Mouse (Mus musculus) heart, postnatal 25 days (tissue): ENCODE results near the gene Tacc3. TPM values are rescaled to one million over a fixed set of nuclear protein-coding genes. Genes with fewer than 3 reads are reported as not detected.

Source experiments
- DNase-seq: peaks from one replicate; pipeline ENCODE4 v3.0.0; 2022; ENCODE audit warnings: low spot score
- intact Hi-C: fragments of 180-260 bp; cut with DNase I; formaldehyde crosslinking; loops from one replicate; pipeline ENCODE4 v1.15.1; 2025
- total RNA-seq, 2 experiments: library from RNA; stranded (reverse); gene quantifications; 2 replicates each; pipeline ENCODE4 v1.2.3; 2021

Gene Tacc3
- total RNA-seq, 2 experiments from 2014 or later = 2.4 TPM

DNA sequence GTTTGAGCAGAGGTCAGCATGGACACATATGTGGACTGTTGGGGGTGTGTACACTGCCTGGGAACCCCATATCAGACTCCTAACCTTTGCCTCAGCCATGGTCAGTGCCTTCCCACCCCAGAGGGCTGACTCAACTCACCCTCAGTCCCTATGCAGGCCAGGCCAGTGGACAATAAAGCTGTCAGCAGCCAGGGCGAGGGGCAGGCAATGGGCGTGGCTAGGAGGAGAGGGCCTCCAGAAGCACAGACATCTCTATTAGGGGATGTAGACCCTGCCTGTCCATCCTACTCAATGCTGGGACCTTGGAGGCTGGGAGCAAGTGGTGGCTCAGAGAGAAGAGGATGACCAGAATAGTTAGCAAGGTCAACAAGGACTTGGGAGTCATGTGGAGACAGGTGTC, 57.3 kb downstream of the Tacc3 start:
- intact Hi-C loops = no loop called here
- DNase-seq = no peak

DNA sequence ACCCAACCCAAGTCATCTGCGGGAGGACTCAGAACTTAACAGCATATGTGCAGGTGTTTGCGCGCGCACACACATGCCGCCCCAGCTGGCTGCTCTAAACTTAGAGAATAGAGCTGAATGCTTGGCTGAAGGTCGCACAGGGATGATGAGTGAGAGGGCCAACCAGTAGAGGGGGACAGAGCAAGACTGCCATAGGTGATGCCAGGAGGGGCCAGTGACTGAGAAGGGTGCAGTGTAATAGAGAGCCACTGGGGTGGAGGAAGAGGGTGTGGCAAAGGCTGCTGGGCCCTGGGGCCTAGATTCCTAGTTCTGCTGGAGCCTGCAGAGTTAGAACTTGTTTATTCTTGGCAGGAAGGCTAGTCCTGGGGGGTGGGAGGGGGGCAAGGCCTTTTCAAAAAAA, 58.5 kb downstream of the Tacc3 start:
- no peak for DNase-seq
- intact Hi-C loops = no loop called here

DNA sequence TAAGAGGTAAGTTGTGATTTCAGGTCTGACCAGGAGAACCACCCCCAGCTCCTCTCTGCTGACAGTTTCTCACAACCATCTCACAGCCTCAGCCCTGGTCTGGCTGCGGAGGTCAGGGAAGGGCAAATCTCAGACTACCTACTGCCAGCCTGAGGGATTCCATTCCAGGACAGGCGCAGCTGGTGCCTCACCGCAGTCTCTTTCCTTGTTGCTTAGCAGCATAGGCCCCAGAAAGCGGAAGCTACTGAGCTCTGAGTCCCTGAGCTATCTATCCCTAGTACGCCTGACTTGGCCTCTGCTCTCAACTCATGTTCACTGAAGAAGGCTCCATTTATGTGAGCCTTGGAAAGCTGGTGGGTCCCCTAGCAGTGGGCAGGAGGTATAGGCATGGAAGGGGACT, 60.5 kb downstream of the Tacc3 start:
- no peak for DNase-seq
- intact Hi-C loops = no loop called here

DNA sequence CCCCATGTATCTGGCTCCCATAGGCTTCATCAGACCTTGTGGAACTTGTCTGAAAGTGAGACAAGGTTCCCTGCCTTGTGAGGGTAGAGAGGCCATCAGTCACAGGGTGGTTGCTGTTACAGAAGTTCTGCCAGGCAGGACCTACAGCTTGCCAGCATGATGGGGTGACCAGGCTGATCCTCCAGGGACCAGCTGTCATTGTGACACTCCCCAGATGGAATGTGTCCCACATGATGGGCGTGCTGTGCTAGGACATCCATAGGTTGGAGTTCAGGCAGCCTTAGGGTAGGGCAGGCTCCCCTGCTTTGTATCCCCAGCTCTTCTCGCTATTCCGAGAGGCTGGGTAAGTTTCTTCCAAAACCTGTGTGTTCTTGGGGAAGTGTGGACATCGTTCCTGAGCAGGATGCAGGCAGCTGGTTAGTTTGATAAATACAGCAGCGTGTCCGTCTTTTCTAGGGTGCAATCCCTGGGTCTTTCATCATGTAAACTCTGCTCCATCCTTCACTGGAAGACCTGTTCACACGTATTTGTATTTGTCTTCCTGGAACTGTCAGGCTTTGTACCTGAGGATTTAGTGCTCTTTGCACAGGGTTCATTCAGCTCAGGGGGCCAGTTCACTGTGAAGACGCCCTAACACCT, 63.0 kb downstream of the Tacc3 start:
- intact Hi-C loops = loop anchor here (2.0 kb wide), 1 partner anchor 26 kb away; no protein-coding TSS in a partner anchor
- no peak for DNase-seq

DNA sequence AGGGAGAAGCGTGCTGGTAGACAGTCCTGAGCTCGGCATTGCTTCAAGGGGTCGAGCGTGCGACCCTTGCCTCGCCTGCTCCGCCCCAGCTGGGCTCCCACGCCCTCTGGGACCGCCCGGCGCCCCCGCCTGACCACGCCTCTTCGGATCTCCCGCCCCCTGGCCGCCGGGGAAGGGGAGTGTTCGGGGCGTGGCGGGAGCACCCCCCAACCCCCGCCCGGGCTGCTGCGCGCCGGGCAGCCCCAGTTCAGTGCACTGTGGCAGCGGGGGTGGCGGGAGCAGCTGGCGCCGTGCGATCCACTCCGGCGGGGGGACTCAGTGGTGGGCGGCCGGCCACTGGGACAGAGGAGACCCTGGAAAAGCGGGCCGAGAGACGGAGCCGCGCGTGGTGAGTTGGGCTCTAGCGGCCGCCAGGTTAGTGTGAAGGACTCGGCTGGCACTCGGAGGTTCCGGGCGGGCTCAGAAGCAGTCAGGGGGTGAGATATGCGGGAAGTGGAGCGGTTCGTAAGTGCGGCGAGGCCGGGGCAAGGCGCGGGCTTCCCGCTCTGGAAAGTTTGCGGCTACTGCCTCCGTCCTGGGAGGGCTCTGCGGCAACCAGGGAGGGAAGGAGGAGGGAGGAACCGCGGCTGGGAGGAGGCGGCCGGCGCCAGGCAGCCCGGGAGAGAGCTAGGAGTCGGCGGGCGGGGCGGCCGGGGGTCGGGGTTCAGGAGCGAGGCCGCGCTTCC, 63.8 kb downstream of the Tacc3 start, which contains the start of gene Fgfr3:
TSS of gene Fgfr3 (plus strand) at position 134 of the 725 bp plus-strand sequence.
- intact Hi-C loops = loop anchor here (2.0 kb wide), 1 partner anchor 27 kb away; no protein-coding TSS in a partner anchor
- DNase-seq = peak; percentile 59

DNA sequence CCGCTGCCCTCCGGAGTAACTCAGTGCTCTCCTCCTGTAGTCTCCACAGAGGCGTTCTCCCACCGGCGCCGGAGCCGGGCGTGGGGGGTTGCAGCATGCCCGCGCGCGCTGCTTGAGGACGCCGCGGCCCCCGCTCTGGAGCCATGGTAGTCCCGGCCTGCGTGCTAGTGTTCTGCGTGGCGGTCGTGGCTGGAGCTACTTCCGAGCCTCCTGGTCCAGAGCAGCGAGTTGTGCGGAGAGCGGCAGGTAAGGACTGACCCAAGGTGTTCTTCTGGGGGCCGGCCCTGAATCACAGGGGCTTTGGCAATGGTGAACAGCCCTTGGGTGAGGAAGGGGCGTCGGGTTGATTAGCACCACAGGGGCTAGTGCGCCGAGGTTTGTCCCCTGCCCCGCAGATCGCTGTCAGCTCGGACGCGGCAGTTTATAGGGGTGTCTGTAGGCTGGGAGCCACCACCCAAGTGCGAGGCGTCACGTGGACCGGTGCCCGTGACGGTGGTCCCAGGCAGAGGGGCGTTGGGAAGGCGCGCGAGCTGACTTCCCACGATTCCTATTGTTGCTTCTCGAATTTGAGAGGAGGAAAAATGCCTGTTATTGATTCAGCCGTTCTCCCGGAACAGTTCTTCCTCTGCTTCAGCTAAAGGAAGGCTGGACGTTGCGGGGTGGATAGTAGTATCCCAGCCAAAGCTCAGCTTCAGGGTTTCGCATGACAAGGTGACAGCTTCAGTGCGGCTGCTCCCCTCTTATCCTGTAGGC, 64.5 kb downstream of the Tacc3 start:
- intact Hi-C loops = no loop called here
- no peak for DNase-seq

DNA sequence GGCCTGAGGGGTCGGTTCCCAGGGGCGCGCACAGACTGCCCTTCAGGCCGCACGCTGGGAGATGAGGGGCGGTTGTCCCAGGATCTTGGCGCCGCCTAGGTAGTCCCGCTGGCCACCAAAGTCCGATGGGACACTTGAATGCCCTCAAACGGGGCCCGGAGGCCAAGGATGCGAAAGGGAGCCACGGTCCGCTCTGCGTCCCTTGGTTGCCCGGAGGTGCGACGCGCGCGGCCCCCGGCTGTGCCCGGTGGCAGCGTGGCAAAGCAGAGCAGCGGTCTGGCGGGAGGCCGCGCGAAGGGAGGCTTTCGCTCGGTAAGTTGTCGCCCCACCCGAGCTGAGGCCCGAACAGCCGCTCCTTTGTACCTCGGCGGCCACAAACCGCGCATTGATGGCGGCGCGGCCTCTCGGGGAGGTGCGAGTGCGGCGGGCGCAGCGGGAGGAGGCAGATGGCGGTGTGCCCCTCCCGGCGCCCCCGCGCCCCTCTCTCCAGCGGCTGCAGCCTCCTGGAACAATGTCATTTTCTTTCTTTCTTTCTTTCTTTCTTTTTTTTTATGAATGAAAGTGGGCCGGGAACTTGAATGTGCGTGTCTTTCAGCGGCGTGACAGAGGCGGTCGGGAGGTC, 65.2 kb downstream of the Tacc3 start:
- DNase-seq = no peak
- intact Hi-C loops = no loop called here

DNA sequence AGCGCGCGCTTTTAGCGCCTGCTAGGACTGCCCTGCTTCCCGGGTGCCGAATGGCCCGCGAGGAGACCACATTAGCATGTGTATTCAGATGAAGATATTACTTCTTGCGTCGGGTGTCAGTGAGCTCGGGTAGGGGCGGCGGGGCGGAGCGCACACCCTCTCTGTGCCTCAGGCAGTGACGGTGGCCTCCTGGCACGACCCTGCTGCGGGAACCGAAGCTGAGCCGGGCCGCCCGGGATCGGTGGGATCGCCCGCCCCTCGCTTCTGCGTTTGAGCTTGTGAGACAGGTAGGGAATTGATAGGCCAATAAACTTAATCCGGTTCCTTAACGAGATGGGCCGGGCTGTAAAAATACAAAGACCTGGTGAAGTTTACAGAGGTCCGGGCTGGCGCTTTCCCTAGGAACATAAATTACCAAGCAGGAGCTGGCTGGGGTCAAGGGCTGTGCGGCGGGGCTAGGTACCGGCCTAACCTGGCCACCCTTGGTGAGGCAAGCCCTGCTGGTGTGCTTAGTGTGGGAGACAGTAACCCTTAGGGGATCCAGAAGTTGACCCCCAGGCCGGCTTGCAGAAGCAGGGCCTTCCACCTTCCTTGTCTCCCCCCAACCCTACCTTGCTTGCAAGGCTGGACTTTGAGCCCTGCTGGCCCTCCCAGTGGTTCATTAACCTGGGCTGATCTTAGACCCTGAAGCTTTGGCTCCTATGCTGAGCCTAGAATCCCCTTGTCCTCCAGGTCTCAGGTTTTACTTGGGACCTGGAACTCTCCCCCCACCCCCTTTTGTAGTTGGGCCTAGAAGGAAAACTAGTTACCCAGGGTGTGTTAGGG, 65.9 kb downstream of the Tacc3 start:
- intact Hi-C loops = no loop called here

DNA sequence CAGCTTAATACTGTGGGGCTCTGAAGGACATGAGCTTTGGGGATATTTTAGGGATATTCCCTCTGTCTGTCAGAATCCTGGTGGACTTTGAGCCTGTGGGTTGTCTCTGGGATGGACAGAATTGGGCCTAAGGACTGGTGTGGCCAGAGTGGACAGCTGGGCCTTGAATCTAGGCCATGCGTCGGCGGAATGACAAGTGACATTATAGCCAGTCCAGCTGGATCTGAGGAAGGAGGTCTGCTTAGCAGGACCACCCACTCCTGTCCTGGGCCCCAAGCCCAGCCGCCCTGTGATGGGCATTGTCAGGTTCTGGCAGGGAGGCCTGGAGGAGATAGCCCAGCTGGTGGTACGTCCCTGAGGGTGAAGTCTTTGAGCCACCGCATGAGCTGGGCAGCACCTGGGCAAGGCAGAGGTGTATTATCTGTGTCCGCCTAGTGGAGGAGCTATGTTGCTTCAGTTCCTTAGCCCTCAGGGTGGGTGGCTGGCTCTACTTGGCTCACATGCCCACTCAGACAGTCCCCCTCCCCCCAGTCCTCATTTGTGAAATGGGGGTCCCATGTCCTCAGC, 68.2 kb downstream of the Tacc3 start:
- DNase-seq = no peak
- intact Hi-C loops = no loop called here

More for the DNA sequence above, 65.9 kb downstream of the Tacc3 start:
- no peak for DNase-seq

DNA sequence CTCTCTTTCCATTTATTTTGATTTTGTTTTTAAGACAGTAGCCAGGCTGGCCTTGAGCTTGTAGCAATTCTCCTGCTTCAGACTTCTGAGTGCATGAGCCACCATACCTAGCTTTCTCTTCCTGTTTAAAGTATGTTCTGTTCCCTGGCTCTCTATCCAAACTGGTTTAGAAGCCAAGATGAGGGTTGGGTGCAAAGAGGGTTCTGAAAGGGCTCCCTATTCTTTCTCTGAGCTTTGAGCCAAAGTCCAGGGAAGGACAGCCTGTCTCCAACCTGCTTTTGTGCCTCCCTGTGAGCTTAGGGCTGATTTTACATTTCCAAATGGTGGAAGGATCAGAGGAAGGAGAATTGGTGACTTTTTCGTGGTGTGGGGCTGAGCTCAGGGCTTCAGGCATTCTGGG, 69.0 kb downstream of the Tacc3 start:
- intact Hi-C loops = no loop called here
- DNase-seq = no peak

Other genes starting within 250 kb of the Tacc3 start
- not detected for gene Nkx1-1, start 224.2 kb upstream of the Tacc3 start, total RNA-seq
- 10 to 100 TPM; 24.6 to 25.2 TPM for gene Fam53a, start 28.5 kb upstream of the Tacc3 start, total RNA-seq
- gene Gm9903, start 28.2 kb upstream of the Tacc3 start, total RNA-seq = 1 to 10 TPM; 1.1 to 1.3 TPM
- 10 to 100 TPM; 15.3 to 16.2 TPM for gene Slbp, start 5.6 kb upstream of the Tacc3 start, total RNA-seq
- gene Tmem129, start 288 bp downstream of the Tacc3 start, total RNA-seq = 10 to 100 TPM; 19.8 to 20.2 TPM
- 10 to 100 TPM in 1 of 2 experiments, 1 to 10 TPM in 1; 4.9 to 10.8 TPM for gene Fgfr3, start 63.5 kb downstream of the Tacc3 start, total RNA-seq
- 100 to 1,000 TPM; 152 to 161 TPM for gene Letm1, start 124.7 kb downstream of the Tacc3 start, total RNA-seq
- gene Nsd2, start 162.6 kb downstream of the Tacc3 start, total RNA-seq = 10 to 100 TPM; 25.9 to 28.4 TPM